Mouse (Mus musculus): ENCODE measurements around the gene Zfp609. TPM values are rescaled to one million over a fixed set of nuclear protein-coding genes. Genes with fewer than 3 reads are reported as not detected.

The Zfp609 gene
- polyA plus RNA-seq, 1 experiment from 2014 or later: 4.5 TPM

- no peaks in the 10 kb centered on the region for H3K27me3 ChIP-seq (ENCODE audit: control insufficient read depth, insufficient read depth, low read depth, low read length)
- no peak overlapping the region for H3K4me3 ChIP-seq (ENCODE audit: low read length)
- H3K9me3 ChIP-seq (ENCODE audit: control insufficient read depth, low read length): no peaks in the 10 kb centered on the region
- no peak overlapping the region for H3K4me2 ChIP-seq (ENCODE audit: low read depth, low read length)
- H3K27ac ChIP-seq (ENCODE audit: low read length): no peak overlapping the region
- ATAC-seq (ENCODE audit: low read depth): no peak
- H3K4me1 ChIP-seq (replicated peaks; ENCODE audit: control insufficient read depth, insufficient read depth, low read length): no peaks in the 10 kb centered on the region
- H3K9ac ChIP-seq (ENCODE audit: low read length): no peak overlapping the region
- no peaks in the 10 kb centered on the region for H3K36me3 ChIP-seq (ENCODE audit: control insufficient read depth, insufficient read depth, low read length)
- WGBS: 57% methylated on average over 8 of the region's 8 CpGs
Observed at GRCm38 (mm10) chr9:65759992-65760391, 67.4 kb downstream of the Zfp609 start.

GRCm38 (mm10) chr9:65759256-65759655 is 68.1 kb downstream of the Zfp609 start:
- no peak overlapping the region for H3K4me3 ChIP-seq (ENCODE audit: low read length)
- WGBS: 89% methylated on average over 5 of the region's 5 CpGs

GRCm38 (mm10) chr9:65757826-65758225 is 69.5 kb downstream of the Zfp609 start:
- no peaks in the 10 kb centered on the region for H3K36me3 ChIP-seq (ENCODE audit: control insufficient read depth, insufficient read depth, low read length)
- no peak overlapping the region for H3K27ac ChIP-seq (ENCODE audit: low read length)
- ATAC-seq (ENCODE audit: low read depth): no peak
- WGBS: 62% methylated on average over 3 of the region's 3 CpGs
- H3K27me3 ChIP-seq (ENCODE audit: control insufficient read depth, insufficient read depth, low read depth, low read length): no peaks in the 10 kb centered on the region
- no peak overlapping the region for H3K9ac ChIP-seq (ENCODE audit: low read length)
- H3K9me3 ChIP-seq (ENCODE audit: control insufficient read depth, low read length): no peaks in the 10 kb centered on the region
- no peak overlapping the region for H3K4me3 ChIP-seq (ENCODE audit: low read length)
- no peak overlapping the region for H3K4me2 ChIP-seq (ENCODE audit: low read depth, low read length)
- no peaks in the 10 kb centered on the region for H3K4me1 ChIP-seq (replicated peaks; ENCODE audit: control insufficient read depth, insufficient read depth, low read length)

More at GRCm38 (mm10) chr9:65759256-65759655, 68.1 kb downstream of the Zfp609 start:
- ATAC-seq (ENCODE audit: low read depth): no peak
- H3K9ac ChIP-seq (ENCODE audit: low read length): no peak overlapping the region
- H3K4me1 ChIP-seq (replicated peaks; ENCODE audit: control insufficient read depth, insufficient read depth, low read length): no peaks in the 10 kb centered on the region
- no peak overlapping the region for H3K27ac ChIP-seq (ENCODE audit: low read length)
- no peaks in the 10 kb centered on the region for H3K9me3 ChIP-seq (ENCODE audit: control insufficient read depth, low read length)
- H3K27me3 ChIP-seq (ENCODE audit: control insufficient read depth, insufficient read depth, low read depth, low read length): no peaks in the 10 kb centered on the region
- H3K4me2 ChIP-seq (ENCODE audit: low read depth, low read length): no peak overlapping the region
- no peaks in the 10 kb centered on the region for H3K36me3 ChIP-seq (ENCODE audit: control insufficient read depth, insufficient read depth, low read length)

- Histone ChIP-seq H3K27me3 (ENCODE audit: control insufficient read depth, insufficient read depth, low read depth, low read length) (no peaks in the 10 kb centered on the region), H3K27ac (ENCODE audit: low read length) (no peak overlapping the region), H3K4me3 (ENCODE audit: low read length) (no peak overlapping the region), H3K36me3 (ENCODE audit: control insufficient read depth, insufficient read depth, low read length) (no peaks in the 10 kb centered on the region), H3K4me2 (ENCODE audit: low read depth, low read length) (no peak overlapping the region), H3K9ac (ENCODE audit: low read length) (no peak overlapping the region), H3K4me1 (replicated peaks; ENCODE audit: control insufficient read depth, insufficient read depth, low read length) (no peaks in the 10 kb centered on the region), H3K9me3 (ENCODE audit: control insufficient read depth, low read length) (no peaks in the 10 kb centered on the region)
- ATAC-seq (ENCODE audit: low read depth): no peak
- 94% methylated on average over 7 of the region's 7 CpGs for WGBS
Observed at GRCm38 (mm10) chr9:65755673-65756375, 71.5 kb downstream of the Zfp609 start.

- no peak for ATAC-seq (ENCODE audit: low read depth)
- no peaks in the 10 kb centered on the region for H3K27me3 ChIP-seq (ENCODE audit: control insufficient read depth, insufficient read depth, low read depth, low read length)
- H3K4me3 ChIP-seq (ENCODE audit: low read length): no peak overlapping the region
- H3K4me1 ChIP-seq (replicated peaks; ENCODE audit: control insufficient read depth, insufficient read depth, low read length): no peaks in the 10 kb centered on the region
- 84% methylated on average over 1 of the region's 1 CpGs for WGBS
- H3K36me3 ChIP-seq (ENCODE audit: control insufficient read depth, insufficient read depth, low read length): no peaks in the 10 kb centered on the region
- H3K4me2 ChIP-seq (ENCODE audit: low read depth, low read length): no peak overlapping the region
- H3K9ac ChIP-seq (ENCODE audit: low read length): no peak overlapping the region
- no peak overlapping the region for H3K27ac ChIP-seq (ENCODE audit: low read length)
- H3K9me3 ChIP-seq (ENCODE audit: control insufficient read depth, low read length): no peaks in the 10 kb centered on the region
Observed at GRCm38 (mm10) chr9:65755164-65755563, 72.2 kb downstream of the Zfp609 start.

- no peaks in the 10 kb centered on the region for H3K9me3 ChIP-seq (ENCODE audit: control insufficient read depth, low read length)
- no peak overlapping the region for H3K4me2 ChIP-seq (ENCODE audit: low read depth, low read length)
- 94% methylated on average over 3 of the region's 3 CpGs for WGBS
- H3K4me1 ChIP-seq (replicated peaks; ENCODE audit: control insufficient read depth, insufficient read depth, low read length): no peaks in the 10 kb centered on the region
- no peak overlapping the region for H3K27ac ChIP-seq (ENCODE audit: low read length)
- H3K27me3 ChIP-seq (ENCODE audit: control insufficient read depth, insufficient read depth, low read depth, low read length): no peaks in the 10 kb centered on the region
- no peaks in the 10 kb centered on the region for H3K36me3 ChIP-seq (ENCODE audit: control insufficient read depth, insufficient read depth, low read length)
- no peak for ATAC-seq (ENCODE audit: low read depth)
- no peak overlapping the region for H3K9ac ChIP-seq (ENCODE audit: low read length)
- no peak overlapping the region for H3K4me3 ChIP-seq (ENCODE audit: low read length)
Observed at GRCm38 (mm10) chr9:65752632-65753031, 74.7 kb downstream of the Zfp609 start.

GRCm38 (mm10) chr9:65751906-65752305 is 75.5 kb downstream of the Zfp609 start:
- H3K9ac ChIP-seq (ENCODE audit: low read length): no peak overlapping the region
- H3K4me1 ChIP-seq (replicated peaks; ENCODE audit: control insufficient read depth, insufficient read depth, low read length): no peaks in the 10 kb centered on the region
- 95% methylated on average over 7 of the region's 7 CpGs for WGBS
- no peak overlapping the region for H3K27ac ChIP-seq (ENCODE audit: low read length)
- H3K27me3 ChIP-seq (ENCODE audit: control insufficient read depth, insufficient read depth, low read depth, low read length): no peaks in the 10 kb centered on the region
- H3K4me3 ChIP-seq (ENCODE audit: low read length): no peak overlapping the region
- no peaks in the 10 kb centered on the region for H3K36me3 ChIP-seq (ENCODE audit: control insufficient read depth, insufficient read depth, low read length)
- ATAC-seq (ENCODE audit: low read depth): no peak
- no peak overlapping the region for H3K4me2 ChIP-seq (ENCODE audit: low read depth, low read length)
- H3K9me3 ChIP-seq (ENCODE audit: control insufficient read depth, low read length): no peaks in the 10 kb centered on the region

- Histone ChIP-seq H3K9me3 (ENCODE audit: control insufficient read depth, low read length) (no peaks in the 10 kb centered on the region), H3K4me2 (ENCODE audit: low read depth, low read length) (no peak overlapping the region), H3K4me3 (ENCODE audit: low read length) (no peak overlapping the region), H3K9ac (ENCODE audit: low read length) (no peak overlapping the region), H3K36me3 (ENCODE audit: control insufficient read depth, insufficient read depth, low read length) (no peaks in the 10 kb centered on the region), H3K27ac (ENCODE audit: low read length) (no peak overlapping the region), H3K4me1 (replicated peaks; ENCODE audit: control insufficient read depth, insufficient read depth, low read length) (peaks cover 20% of the 10 kb centered on the region), H3K27me3 (ENCODE audit: control insufficient read depth, insufficient read depth, low read depth, low read length) (no peaks in the 10 kb centered on the region)
- no peak for ATAC-seq (ENCODE audit: low read depth)
- WGBS: 61% methylated on average over 4 of the region's 4 CpGs
Observed at GRCm38 (mm10) chr9:65748102-65748501, 79.3 kb downstream of the Zfp609 start.

- Histone ChIP-seq H3K4me1 (replicated peaks; ENCODE audit: control insufficient read depth, insufficient read depth, low read length) (peaks cover 20% of the 10 kb centered on the region), H3K9me3 (ENCODE audit: control insufficient read depth, low read length) (no peaks in the 10 kb centered on the region), H3K9ac (ENCODE audit: low read length) (no peak overlapping the region), H3K27me3 (ENCODE audit: control insufficient read depth, insufficient read depth, low read depth, low read length) (no peaks in the 10 kb centered on the region), H3K4me3 (ENCODE audit: low read length) (no peak overlapping the region), H3K36me3 (ENCODE audit: control insufficient read depth, insufficient read depth, low read length) (no peaks in the 10 kb centered on the region), H3K4me2 (ENCODE audit: low read depth, low read length) (no peak overlapping the region), H3K27ac (ENCODE audit: low read length) (no peak overlapping the region)
- no peak for ATAC-seq (ENCODE audit: low read depth)
- WGBS: 78% methylated on average over 2 of the region's 2 CpGs
Observed at GRCm38 (mm10) chr9:65746479-65746878, 80.9 kb downstream of the Zfp609 start.

All from lung, embryonic 16.5 days (tissue).